Mouse (Mus musculus) embryo, embryonic 10.5 days (tissue): Measurements from ENCODE around the gene Stag3.

ENCODE experiments used
- DNase-seq: peaks from one replicate; pipeline ENCODE4 v3.0.0-alpha.2; 2015; ENCODE audit warnings: low spot score

The Stag3 gene

GRCm38 (mm10) chr5:138268980-138269379 lies 11.1 kb upstream of the Stag3 start:
- no peak for DNase-seq

GRCm38 (mm10) chr5:138271232-138271631 lies 8.8 kb upstream of the Stag3 start:
- no peak for DNase-seq

DNA sequence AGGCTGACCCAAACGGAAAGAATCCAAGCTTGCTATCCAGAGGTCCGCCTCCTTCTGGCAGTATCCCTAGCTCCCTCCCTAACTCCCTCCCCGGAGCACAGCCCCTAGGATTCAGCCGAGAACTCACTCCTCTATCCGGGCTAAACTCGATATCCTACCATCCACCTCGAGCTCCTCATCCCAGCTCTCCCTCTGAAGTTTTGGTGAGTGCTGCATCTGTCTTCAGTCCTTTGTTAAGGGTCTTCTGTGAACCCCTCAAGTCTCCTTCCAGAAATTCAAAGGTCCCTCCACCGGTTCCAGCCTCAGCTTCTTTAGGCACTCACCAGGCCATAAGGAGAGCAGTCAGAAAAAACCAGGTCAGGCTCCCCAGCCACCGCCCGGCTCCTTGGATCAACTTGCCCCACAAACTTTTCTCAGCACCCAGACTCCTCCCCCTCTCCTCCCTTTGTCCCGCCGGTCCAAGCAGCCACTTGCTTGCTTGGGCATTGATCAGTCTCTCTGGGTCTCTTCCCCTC lies 7.6 kb upstream of the Stag3 start, which contains the start of gene Gal3st4:
Gene Gal3st4, minus strand, starts transcription at position 432 of the 515 bp plus-strand sequence.
- DNase-seq = peak; percentile 77

DNA sequence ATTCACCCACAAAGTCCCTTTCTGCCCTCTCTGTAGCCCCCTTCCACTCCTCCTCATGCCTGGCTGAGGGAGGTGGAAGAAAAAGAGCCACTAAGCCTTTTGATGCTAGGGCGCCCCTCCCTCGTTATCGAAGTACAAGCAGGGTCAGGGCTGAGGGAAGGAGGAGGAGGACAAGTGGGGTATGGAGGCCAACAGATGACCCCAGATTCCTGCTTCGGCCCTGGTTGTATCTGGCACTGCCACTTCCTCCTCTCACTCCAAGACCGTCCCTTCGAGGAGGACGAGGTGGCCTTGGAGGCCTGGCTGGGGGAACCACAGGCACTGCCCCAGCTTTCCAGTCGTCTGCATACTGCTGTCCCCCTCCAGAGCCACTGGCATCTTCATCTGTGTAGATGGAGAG lies 5.9 kb upstream of the Stag3 start:
- no peak for DNase-seq

- DNase-seq = peak; percentile 80
These were observed 4.6 kb upstream of the Stag3 start for GRCm38 (mm10) chr5:138275216-138276050.

GRCm38 (mm10) chr5:138277994-138278393 lies 2.0 kb upstream of the Stag3 start:
- no peak for DNase-seq

DNA sequence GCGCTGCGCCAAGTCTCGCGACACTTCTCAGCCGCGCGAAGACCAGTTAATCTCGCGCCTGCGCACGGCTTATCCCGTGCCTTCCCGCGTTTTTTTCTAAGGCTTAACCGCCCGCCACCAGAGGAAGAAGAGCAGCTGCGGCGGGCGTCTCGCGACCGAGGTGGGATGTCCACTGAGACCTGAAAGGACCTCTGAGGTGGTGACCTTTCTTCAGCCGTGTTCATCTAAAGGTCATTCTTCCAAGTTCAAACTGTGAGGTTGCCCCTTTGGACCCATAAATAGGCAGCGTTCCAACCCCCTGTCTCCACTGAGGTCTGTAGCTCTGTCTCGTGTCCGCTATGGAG lies 357 bp downstream of the Stag3 start:
- no peak for DNase-seq

GRCm38 (mm10) chr5:138280829-138281228 lies 789 bp downstream of the Stag3 start:
- no peak for DNase-seq

DNA sequence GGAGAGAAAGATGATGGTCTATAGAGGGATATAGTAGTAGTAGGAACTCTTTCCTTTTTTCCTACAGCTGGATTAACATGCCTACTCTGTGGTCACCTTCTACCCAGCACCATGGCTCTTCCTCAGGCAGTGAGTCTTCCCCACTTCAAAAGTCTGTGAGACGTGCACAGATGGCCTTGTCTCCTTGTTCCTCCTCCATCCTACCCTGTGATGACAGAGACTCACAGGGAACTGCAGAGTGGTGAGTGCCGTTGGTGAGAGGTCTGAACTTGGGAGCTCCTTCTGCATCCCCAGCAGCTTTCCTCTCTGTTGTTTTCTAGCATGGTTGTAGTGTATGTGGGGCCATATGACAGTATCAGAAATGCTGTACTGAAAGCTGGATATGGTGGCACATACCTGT lies 1.8 kb downstream of the Stag3 start:
- DNase-seq = no peak

- DNase-seq = no peak
These were observed 3.5 kb downstream of the Stag3 start for GRCm38 (mm10) chr5:138283540-138283939.

- DNase-seq = no peak
These were observed 7.8 kb downstream of the Stag3 start for GRCm38 (mm10) chr5:138287861-138288260.

- no peak for DNase-seq
These were observed 11.6 kb downstream of the Stag3 start for GRCm38 (mm10) chr5:138291638-138292037.

DNA sequence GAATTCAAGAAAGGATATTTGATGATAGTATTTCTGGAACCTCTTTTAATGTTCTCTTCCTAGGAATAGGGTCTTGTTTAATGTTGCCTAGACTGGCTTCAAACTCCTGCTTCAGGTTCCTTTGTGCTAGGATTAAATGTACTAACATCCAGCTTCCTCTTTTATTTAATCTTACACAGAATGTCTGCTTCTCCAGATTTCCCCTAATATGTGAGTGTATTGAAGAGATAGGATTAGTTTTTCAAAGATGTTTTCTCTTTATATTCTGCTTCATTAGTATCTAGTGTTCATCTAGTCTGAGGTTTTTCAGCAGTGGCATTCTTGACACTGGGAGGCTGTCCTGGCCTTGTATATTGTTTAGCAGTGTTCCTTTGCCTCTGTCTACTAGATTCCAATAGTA lies 14.1 kb downstream of the Stag3 start:
- no peak for DNase-seq

DNA sequence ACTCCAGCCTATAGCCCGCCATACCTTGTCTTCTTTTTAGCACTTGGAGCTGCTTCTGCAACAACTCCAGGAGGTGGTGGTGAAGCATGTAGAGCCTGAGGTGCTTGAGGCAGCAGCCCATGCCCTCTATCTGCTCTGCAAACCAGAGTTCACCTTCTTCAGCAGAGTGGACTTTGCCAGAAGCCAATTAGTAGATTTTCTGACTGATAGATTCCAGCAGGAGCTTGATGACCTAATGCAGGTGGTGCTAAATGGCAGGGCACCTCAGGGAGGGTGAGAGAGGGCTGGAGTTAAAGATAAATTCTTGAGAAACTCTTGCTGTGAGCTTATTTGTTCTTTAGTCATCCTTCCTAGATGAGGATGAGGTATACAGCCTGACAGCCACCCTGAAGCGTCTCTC lies 19.6 kb downstream of the Stag3 start:
- DNase-seq = no peak

DNA sequence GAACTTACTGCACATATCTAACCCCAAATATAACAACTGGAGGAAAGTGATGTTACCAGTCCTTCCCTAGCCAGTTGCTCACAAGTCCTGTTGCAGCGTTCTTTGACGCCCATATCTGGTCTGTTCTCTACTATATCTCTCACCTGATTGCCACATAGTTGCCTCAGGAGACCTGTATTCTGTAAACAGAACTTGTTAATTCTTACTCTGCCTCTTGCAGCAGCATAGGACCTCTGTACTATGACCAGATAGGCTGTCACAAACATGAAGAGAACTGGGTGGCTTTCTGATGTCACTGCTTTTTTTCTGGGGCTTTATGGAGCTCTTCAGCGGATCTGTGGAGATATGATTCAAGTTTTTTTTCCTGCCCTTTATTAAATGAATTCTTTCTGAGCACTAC lies 32.8 kb downstream of the Stag3 start:
- DNase-seq = no peak

DNA sequence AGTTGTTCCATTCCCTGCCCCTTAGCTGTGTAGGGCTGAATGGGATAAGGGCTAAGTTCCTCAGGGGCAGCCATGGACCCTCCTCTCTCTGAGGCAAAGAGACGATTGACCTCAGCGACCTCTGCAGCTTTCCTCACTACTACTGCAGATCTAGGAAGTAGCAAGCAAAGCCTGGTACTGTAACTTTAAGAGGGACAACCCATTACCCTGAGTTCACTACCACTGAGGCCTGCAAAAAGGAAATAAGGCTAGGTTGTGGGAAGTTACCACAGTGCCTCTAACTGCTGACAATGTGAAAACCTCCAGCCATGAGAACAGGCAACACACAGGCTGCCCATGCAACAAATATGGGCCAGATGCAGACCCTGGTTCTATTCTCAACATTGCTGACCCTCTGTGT lies 61.6 kb downstream of the Stag3 start, which contains the start of gene Pvrig:
Gene Pvrig, plus strand, starts transcription at position 301 of the 400 bp plus-strand sequence.
- no peak for DNase-seq

GRCm38 (mm10) chr5:138343216-138343615 lies 63.2 kb downstream of the Stag3 start:
- DNase-seq = no peak
